Mouse (Mus musculus): ENCODE measurements around the gene Nars2.

Nars2 gene

DNA sequence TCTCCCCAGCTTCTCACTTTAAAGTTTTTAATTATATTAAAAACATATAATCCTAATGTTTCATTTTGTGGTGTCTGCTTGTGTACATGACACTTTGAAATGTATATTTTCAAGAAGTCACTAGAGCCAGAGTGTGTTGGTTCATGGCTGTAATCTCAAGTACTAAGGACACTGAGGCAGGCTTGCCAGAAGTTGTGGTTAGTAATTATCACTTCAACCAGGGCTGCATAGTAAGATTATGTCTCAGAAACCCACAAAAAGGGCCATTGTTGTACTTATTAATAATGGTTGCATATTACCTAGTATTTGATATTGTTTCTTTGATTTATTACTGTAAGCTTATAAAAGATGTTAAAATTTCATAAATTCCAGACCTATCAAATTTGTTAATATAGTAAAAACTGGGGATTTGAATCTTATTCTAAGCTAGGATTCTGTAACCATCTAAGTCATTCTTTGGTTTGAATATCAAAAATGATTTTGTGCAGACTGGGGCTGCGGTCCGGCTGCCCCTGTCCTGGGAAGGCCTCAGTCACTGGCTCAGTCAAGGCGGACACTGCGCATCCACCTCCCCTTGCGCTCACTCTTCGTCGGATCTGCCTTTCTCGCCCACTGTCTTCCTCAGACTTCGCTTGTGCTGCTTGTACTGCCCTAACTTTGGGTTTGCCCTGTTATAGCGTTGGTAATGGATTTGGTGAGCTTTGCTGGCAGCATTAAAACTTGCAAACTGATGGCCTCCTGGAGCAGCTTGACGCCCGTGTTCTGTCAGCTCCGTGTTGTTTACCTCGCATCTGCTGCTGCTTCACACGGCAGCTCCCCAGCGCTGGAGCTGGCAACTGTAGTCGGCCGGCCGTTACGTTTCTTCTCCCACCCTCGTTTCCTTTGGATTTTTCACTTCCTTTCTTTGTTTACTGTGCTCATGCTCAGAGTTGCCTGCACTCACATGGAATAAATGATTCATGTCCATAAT is 20.0 kb downstream of the Nars2 start:
- DNase-seq (ENCODE audit: low read depth, low spot score) = no peak

DNA sequence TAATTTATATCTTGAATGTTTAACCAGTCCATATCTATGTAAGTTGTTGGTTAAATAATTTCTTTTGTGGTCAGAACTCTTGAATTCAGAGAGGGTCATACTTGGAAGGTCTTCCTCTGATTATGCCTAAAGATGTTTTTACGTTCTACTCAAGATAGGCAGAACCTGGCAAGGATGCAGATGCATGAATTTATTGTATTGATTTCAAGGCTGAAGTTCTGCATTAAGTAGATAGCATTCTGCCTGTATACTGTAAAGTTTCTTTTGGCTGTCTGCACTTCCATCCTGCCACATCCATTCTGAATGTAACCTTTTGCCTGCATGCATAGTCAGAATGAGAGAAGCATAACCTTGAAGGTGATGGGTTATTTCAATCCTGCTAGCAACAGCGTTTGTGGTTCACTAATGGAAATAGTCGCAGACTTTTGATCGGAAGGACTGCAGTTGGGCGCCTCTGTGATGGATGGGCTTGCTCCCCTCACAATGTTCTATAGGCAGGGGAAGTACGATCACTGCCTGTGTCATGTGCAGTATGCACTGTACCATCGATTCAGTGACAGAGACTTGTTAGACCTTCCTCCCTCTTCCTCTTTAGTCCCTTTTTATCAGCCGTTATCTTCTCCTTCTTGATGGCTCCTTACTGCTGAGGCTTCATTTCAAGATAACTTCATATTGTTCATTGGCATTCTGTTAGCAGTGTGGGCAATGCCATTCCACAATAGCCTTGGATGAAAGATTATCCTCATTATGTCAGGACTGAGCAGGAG is 21.0 kb downstream of the Nars2 start:
- DNase-seq (ENCODE audit: low read depth, low spot score) = no peak

DNA sequence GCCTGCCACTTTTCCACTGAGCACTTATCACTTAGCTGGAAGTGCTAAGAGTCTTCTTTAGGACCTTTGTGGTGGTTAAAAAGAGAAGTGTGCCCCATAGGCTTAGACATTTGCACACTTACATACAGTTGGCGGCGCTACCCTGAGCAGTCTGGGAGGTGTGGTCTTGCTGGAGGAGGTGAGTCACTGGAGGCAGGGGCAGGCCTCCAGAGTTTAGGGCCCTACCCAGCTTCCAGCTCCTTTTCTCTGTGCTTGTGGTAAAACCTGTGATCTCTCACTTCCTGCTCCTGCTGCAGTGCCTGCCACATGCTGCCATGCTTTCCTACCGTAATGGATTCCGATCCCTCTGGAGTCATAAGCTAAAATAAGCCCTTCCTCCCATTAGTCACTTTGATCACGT is 24.6 kb downstream of the Nars2 start:
- DNase-seq (ENCODE audit: low read depth, low spot score) = peak; percentile 23

DNA sequence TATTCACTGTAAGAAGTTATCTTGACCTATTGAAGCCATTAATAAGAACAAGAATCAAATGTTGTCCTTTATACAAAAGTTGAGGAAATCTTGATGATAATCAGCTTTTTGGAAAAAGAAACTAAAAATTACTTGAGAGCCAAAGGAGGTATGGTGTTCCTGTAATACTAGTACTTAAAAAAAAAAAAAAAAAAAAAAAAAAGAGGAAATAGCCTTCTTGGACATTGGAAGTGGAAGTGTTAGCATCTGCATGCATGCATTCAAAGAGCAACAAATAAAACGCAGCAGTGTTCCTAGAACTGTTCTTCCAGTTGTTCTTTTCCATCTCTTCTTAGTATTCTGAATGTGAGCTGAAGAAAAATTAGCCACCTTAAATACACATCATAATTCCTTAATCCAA is 25.9 kb downstream of the Nars2 start:
- DNase-seq (ENCODE audit: low read depth, low spot score) = no peak

DNA sequence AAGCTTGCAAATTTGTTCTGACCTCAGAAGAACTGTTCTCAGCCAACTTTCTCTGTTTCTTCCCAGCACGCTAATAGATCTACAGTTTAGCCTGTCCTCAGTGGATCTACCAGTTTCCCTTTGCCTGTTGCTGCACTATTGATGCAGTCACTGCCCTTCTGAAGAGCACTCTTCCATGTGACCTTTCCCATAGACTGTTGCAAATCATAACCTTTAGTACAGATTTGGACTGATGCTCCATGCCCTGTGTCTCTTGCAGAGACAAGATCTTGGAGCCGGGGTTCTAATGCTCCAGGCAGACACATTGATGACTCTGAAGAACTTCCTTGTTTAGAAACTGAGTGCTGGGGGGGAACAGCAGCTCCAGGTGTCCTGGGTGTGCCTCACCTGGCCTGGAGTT is 30.1 kb downstream of the Nars2 start:
- no peak for DNase-seq (ENCODE audit: low read depth, low spot score)

DNA sequence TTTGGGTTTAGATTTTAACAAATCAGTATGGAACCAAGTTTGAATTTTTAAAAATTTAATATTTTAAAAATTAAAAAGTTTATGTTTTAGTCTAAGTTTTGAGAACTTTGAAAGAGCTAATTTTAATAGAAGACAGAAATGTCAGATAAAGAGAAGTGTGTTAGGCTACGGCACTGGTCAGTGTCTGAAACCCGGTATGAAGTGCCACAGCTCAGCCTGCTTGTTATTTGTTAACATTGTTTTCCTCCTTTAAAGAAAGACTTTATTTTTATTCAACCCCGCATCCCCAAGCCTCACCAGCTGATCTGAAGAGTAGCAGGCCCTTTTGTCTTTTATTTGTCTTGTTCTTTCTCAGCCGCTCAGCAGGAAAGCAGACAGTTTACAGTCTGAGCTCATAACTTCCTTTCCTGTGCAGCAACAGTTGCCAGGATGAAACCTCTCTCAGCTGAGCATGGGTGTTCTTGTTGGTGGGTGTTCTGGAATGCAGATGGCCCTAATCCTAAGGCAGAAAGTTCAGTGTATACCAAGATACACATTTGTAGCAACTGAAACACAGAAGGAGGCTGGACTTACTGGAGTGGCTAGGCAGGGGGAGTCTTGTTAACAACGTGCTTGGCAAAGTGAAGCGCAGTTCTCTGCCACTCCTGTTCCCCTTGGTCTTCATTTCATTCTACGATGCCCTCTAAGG is 32.5 kb downstream of the Nars2 start:
- peak; percentile 93 for DNase-seq (ENCODE audit: low read depth, low spot score)

DNA sequence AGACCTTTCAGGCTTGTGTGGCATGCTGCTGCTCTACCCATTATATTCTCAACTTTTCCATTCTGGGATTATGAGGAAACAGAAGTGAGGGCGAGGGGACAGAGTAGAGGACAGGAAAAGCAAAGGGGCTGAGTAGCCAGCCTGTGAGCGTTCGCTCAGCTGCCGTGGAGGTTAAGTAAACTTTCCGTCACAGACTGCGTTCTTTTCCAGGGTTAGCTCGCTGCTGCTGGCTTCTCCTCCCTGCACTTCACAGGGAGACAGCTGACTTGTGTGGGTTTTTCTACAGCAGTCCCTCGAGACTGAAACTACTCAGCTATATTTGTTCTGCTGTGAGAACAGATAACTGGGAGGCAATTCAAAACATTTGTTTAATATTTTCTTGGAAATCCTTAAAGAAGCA is 34.5 kb downstream of the Nars2 start:
- no peak for DNase-seq (ENCODE audit: low read depth, low spot score)

DNA sequence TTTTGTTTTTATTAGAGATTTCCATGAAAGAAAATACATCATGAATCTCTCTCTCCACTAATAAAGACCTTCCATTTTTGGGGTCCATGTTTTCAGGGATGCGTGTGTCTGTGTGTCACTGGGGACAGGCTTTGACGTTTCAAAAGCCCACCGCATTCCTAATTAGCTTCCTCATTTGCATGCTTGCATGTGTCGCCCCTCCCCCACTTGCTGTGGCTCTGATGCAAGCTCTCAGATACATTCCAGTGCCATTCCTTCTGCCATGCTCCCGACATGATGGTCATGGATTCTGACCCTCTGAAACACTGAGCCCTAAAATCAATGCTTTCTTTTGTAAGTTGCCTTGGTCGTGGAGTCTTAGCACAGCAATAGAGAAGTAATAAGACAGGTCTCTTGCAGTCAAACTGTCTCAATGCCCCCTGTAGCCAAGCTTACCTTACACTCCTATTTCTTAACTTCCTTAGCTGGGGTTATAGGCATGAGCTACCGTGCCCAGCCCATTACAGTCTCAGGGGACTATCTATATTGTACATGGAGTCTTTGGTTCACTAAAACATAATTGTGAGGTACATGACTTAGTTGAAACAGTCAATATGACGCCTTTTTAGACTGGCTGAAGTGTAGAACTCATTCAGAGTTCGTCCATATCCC is 35.6 kb downstream of the Nars2 start:
- peak; percentile 27 for DNase-seq (ENCODE audit: low read depth, low spot score)

DNA sequence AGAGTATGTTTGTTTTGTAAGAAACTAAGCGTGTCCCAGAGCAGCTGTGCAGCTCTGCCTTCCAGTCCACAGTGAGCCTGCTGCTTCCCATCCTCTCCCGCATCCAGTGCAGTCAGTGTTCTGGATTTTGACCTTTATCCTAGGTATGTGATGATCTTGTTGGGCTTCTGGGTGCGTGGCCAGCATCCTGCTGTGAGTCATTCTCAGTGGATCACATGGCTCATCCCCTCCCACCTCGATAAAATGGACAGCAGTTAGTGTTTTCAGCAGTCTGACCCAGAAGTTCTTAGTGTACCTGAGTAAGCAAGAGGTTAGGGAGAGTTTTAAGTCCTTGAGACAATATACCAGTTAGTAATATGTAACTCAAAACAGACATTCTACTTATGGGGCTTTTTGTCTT is 36.4 kb downstream of the Nars2 start:
- DNase-seq (ENCODE audit: low read depth, low spot score) = no peak

DNA sequence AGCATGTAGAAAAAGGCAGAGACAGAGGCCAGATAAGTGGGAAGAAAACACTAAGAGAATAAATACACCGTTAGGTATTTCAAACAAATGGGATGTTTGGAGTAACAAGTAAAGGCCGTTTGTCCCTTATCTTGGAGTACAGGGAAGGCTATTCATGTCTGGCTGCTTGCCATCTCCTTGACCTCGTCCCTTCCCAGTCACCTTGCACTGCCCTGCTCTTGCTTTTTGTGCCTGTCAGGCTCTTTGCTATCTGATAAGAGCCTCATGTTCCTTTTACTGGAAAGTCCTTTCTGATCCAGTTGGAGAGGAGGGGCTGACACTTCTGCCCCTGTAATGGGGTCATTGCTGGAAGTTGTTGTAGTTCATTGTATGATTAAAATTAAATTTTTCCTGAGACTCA is 61.7 kb downstream of the Nars2 start:
- DNase-seq (ENCODE audit: low read depth, low spot score) = no peak

DNA sequence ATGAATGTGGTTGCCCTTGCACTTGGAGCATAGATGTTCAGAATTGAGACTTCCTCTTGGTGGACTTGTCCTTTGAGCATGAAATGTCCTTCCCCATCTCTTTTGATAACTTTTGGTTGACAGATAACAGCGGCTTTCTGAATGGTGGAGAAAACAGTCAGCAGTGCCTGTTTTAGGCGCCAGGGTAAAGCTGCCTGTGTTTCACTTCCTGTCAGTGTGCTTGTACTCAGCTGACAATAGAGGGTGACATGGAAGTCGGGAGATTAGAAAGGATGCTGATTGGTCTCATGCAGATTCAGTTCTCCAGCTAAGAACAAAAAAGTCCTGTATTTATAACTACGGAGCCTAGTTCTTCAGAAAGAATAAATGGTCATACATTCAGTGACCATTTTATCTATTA is 66.7 kb downstream of the Nars2 start:
- DNase-seq (ENCODE audit: low read depth, low spot score) = no peak

DNA sequence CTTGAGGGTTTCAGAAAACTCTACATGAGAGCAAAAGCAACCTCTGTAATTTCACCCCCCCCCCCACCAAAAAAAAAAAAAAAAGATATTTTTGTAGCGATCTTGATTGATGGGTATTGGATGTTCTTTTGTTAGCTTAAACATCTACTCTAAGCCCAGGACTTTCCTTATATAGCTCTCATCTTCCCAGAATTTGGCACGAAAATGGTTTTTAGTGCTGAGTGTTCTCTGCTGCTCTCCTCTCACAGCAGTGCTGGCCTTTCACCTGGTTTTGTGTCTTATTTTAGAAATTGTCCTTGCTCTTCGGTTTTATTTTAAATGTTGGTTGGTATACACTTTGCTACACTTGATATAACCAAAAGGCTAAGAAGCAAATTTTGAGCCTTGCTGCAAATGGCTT is 67.1 kb downstream of the Nars2 start:
- DNase-seq (ENCODE audit: low read depth, low spot score) = no peak

DNA sequence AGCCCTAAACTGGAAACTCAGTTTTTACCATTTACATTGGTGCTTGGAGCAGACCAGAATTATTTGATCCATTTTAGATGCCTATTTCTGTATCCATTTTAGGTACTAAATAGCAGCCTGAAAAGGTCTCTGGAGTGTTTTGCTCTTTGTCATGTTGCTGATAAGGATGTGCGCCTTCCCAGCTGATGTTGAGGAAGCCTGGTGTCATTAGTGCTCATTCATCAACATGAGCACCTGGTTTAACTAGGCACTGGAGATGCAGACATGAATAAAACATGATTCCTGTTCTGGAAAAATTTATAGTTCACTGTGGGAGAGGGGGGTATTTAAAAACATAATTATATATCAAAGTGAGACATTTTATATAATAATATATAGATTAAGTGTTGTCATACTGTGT is 68.0 kb downstream of the Nars2 start:
- no peak for DNase-seq (ENCODE audit: low read depth, low spot score)

DNA sequence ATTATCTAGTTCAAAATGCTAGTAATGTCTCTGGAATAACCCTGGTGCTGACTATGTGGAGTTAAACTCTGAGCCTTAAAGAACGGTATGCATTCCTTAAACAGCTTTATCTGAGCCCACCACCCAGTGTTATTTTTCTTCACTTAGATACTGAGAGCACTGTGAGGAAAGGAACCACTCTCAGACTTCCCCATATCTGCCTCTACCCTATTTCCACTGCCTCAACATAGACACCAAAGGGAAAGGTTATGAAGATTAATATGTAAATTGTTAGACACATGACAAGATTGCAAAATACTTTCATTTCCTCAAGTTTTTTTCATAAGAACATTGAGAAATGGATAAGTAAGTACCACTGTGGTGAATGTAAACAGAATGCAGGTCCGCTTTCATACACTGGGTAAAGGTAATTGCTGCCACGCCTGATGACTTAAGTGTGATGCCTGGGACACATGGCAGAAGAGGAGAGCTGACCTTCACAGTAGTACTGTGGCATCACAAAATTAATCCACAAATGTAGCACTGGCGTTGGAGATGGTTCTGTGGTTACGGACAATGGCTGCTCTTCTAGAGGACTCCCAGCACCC is 75.6 kb downstream of the Nars2 start:
- no peak for DNase-seq (ENCODE audit: low read depth, low spot score)

DNA sequence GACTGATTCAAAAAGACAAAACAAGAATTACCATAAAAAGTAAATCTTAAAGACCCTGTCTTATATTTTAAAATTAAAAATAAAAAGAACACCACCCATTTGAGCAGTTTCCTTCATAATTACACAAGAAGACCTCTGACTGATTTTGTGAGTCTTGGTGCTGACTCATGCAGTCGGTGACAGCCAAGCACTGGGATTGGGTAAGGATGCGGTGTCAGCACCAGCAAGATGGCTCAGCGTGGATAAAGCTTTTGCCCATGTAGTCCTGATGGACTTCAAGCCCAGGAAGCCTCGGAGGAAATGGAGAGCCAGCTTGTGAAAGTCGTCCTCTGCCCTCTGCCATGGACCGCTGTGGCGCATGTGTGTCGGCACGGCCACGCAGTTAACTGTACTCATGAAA is 77.8 kb downstream of the Nars2 start:
- no peak for DNase-seq (ENCODE audit: low read depth, low spot score)

DNA sequence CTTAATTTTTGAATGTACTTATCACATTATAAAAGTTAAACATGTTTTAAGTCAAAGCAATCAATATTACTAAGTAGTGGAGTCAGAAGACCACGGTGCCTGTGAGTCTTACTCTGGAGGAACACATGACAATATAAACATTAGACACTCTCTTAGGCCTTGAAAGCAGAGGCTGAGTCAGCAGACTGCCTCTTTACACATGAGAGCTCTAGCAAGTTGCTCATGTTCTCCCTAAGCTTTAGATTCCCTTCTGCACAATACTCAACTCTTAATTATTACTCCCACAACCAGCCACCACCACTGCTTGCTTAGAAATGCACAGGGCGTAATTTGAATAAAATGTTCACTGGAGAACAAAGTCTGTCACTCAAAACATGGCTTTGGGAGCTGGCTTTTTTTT is 81.1 kb downstream of the Nars2 start:
- DNase-seq (ENCODE audit: low read depth, low spot score) = no peak

DNA sequence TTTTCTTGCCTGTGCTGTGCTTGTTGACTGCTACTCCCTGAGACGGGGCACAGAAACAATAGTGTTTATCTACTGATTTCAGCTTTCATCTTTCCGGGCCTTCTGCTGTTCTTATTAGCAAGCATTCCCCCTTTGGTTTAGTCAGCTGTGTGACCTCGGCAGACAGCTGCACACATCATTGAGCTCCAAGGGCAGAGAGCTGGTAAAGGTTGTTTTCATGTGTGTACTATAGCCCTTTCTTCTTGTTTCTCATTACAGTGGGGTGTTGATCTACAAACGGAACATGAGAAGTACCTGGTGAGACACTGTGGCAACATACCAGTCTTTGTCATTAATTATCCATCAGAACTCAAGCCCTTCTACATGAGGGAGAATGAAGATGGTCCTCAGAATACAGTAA is 88.3 kb downstream of the Nars2 start:
- DNase-seq (ENCODE audit: low read depth, low spot score) = no peak

DNA sequence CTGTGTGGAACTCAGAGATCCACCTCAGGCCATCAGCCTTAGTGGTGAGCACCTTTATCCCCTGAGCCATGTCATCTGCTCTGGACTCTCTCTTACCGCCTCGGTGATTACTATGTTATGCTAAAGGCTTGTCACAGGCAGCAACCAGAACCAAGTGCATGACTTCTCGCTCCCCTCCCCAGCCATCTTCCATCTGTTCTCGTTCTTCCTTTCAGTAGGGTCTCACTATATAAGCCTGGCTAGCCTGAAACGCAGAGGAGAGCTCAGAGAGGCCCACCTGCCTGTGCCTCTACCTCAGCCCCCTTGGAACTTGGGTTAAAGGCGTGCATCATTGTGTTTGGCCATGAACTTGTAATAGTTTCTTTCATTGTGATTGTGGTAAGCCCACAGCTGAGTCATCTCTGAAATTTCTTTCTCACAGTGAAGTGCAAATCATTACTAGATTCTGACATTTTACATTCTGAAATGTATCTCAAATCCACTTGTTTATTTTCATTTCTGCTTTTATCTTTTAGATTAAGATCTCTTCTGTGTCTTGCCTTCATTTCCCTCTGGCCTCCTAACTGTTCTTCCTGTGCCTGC is 90.7 kb downstream of the Nars2 start:
- DNase-seq (ENCODE audit: low read depth, low spot score) = no peak

DNA sequence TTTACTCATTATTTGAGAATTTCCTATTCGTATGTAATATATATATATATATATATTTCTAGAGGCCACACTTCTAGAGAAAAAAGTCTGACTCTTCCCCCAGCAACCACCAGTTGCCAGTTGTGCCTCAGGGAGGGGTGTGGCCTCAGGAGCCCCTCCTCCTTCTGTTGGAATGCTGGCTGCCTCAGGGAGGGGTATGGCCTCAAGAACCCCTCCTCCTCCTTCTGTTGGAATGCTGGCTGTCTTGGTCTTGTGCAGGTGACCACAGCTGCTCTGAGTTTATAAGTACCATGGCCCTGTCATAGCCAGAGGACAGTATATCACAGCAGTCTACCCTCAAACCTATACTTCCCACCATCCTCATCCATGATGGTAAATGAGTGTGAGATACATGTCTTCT is 91.7 kb downstream of the Nars2 start:
- DNase-seq (ENCODE audit: low read depth, low spot score) = peak; percentile 72

DNA sequence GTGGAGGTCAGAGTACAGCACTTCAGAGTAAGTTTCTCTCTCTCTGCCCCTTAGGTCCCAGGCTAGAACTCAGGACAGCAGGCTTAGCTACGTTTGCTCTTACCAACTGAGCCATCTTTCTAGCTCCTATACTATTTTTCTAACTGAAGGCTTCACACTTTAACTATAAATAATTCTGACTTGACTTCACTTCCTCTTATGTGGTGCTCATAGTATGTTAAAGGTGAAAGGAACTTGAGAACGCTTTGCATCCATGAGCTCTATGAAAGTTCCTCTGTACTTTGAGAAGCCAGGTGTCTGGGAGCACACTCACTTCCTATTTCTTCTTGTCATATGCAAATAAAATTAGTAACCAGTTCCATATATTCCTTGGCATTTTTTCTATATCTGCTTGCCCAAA is 109.7 kb downstream of the Nars2 start:
- DNase-seq (ENCODE audit: low read depth, low spot score) = no peak

DNA sequence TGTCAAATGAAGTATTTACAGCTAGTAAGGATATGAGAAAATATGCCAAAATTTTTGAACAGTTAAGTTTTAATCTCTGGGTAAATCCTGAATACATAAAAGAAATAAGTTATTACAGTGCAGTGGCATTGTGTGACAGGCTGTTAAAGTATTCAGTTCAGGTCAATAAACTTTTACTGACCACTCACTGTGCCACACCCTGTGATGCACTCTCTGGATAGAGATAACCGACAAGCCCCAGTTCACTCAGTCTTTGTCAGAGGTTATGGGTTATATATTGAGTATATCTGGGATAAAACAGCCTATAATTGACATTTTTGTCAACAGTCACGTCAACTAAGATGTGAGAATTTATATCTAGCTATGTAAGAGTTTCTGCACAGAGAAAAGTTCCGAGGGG is 120.2 kb downstream of the Nars2 start:
- no peak for DNase-seq (ENCODE audit: low read depth, low spot score)
